Mouse (Mus musculus) NIH3T3 (cell line): ENCODE results near the gene Ptprf.

Experiments
- DNase-seq: peaks from one replicate; pipeline ENCODE4 v3.0.0-alpha.2; 2012; ENCODE audit warnings: low read depth

Gene Ptprf

DNA sequence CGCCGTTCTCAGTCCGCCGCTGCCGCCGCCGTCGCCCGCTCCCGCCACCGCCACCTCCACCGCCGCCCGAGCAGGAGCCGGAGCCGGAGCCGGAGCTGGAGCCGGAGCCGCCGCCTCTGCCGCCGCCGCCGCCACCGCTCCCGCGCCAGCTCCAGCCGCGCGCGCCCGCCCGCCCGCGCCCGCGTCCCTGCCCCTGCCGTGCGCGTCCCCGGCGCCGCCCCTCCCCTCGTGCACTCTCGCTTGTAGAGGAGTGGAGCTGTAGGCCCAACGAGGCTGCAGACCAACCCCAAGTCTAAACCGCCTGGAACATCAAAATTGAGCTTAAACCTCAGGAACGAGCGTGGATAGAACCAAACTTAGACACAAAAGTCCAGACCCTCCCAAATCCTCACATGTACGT is at the start of gene Ptprf:
TSS of gene Ptprf (minus strand) at position 175 of the 400 bp plus-strand sequence.
- DNase-seq = peak; percentile 78

DNA sequence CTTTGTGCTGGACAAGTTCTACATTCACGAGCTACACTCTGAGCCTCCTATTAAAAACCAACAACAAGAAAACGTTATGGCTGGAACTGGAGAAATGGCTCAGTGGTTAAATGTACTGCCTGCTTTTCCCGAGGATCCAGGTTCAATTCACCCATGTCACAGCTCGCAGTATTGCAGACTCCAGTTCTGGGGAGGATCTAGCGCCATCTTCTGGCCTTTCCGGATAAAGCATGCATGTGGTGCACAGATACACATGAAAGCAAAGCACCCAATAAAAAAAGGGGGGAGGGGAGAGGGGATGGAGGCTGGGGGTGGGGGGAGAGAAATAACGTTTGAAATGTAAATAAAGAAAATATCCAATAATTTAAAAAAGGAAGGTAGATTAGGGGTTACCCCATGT is 45.5 kb upstream of the Ptprf start:
- peak; percentile 68 for DNase-seq

GRCm38 (mm10) chr4:118335991-118336390 is 44.8 kb upstream of the Ptprf start:
- no peak for DNase-seq

GRCm38 (mm10) chr4:118331777-118332176 is 40.6 kb upstream of the Ptprf start:
- DNase-seq = peak; percentile 21

GRCm38 (mm10) chr4:118326476-118326875 is 35.3 kb upstream of the Ptprf start:
- peak; percentile 86 for DNase-seq

GRCm38 (mm10) chr4:118320636-118321035 is 29.4 kb upstream of the Ptprf start:
- no peak for DNase-seq

GRCm38 (mm10) chr4:118319706-118320344 is 28.6 kb upstream of the Ptprf start:
- DNase-seq = no peak

DNA sequence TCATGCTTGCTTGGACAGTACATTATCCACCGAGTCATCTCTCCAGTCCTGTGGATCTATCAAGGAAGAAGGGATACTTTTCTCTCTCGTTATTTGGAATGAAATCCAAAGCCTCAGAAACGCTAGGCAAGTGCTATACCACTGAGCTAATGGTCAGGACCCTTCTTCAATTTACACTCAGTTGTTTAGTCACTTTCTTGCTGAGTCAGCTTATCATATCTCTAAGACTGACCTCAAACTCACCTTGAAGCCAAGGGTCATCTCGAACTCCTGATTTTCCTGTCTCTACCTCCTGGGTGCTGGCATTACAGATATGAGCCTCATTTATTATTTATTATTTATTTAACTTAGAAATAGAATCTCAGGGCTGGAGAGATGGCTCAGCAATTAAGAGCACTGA is 25.5 kb upstream of the Ptprf start:
- DNase-seq = no peak

DNA sequence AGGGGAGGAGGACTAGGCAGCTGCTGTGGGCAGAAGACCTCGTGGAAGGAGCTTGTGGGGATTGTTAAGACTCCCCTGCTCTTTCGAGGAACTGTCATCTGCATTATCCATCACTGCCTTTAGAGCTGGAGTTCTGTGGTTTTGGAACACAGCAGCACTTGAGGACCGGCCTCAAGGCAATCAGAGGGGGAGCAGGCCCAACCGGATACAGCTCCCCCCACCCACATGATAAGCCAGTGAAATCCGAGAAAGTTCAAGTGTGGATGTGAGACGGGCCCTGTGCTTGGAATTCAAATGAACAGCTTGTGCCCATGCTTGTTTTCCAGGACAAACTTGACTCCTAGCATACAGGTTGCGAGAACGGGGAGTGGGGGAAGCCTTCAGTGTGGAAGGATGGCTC is 24.1 kb upstream of the Ptprf start:
- DNase-seq = peak; percentile 20

GRCm38 (mm10) chr4:118310461-118310860 is 19.3 kb upstream of the Ptprf start:
- DNase-seq = no peak

- DNase-seq = no peak
These were observed 16.5 kb upstream of the Ptprf start for GRCm38 (mm10) chr4:118307533-118308263.

GRCm38 (mm10) chr4:118306113-118306696 is 15.0 kb upstream of the Ptprf start:
- DNase-seq = peak; percentile 91

GRCm38 (mm10) chr4:118304984-118305383 is 13.8 kb upstream of the Ptprf start:
- peak; percentile 52 for DNase-seq

GRCm38 (mm10) chr4:118297844-118298243 is 6.6 kb upstream of the Ptprf start:
- no peak for DNase-seq

GRCm38 (mm10) chr4:118295651-118296561 is 4.7 kb upstream of the Ptprf start:
- peak; percentile 64 for DNase-seq

GRCm38 (mm10) chr4:118294811-118295210 is 3.6 kb upstream of the Ptprf start:
- DNase-seq = no peak

GRCm38 (mm10) chr4:118292741-118293306 is 1.6 kb upstream of the Ptprf start:
- peak; percentile 93 for DNase-seq

- DNase-seq = peak; percentile 45
These were observed 682 bp downstream of the Ptprf start for GRCm38 (mm10) chr4:118290416-118291030.

DNA sequence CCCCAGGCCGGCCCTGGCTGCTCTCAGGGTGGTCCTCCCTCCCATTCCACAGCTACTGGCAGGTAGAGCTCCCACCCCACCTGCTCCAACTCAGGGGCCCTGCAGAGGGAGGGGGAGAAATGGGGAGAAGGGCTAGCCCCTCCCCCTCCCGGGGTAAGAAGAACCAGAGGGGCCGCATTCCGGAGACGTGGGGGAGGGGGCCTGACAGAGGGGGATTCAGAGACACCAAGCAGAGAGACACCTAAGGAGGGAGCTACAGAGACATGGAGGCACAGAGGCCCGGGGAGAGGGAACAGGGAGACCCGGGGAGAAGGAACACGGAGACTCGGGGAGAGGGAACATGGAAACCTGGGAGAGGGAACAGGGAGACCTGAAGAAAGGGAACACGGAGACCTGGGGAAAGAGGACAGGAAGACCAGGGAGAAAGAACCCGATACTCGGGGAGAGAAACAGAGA is 1.2 kb downstream of the Ptprf start:
- DNase-seq = peak; percentile 13

DNA sequence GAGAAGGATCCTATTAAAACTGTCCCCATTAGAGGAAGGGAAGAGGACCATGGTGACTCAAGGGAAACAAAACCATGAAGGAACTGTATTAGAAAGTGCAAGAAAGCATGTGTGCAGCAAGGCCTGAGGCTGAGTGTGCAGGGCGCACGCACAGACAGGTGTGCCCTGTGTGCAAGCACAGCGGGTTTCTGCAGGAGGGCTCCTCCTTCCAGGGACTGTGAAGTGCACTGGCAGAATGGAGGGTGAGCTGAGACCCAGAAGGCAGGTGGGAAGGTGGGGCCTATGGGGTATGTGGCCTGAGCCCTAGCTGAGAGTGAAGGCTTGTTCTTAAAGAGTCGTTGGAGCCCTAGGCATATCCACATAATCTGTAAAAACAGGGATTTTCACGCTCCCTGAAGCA is 1.9 kb downstream of the Ptprf start:
- no peak for DNase-seq

DNA sequence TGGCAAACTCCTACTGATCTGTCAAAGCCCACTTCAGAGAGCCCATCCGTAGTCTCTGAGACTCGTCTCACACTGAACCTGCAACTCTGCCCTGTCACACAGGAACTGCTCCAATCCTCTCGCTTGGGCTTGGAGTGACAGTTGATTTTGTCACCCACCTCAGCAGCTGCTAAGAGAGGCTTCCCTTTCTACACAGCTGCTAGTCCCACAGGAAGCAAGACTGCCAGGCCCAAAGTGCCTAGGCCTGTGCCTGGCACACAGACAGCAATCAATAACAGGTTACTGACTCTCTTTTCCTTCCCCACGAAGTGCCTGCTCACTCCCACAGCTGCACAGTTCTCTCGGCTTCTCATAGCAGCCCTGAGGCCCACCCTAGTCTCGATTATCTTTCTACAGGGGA is 2.7 kb downstream of the Ptprf start:
- DNase-seq = no peak
